Mouse (Mus musculus) hindbrain, embryonic 11.5 days (tissue): ENCODE data around the gene Myo10. TPM values are rescaled to one million over a fixed set of nuclear protein-coding genes. Genes with fewer than 3 reads are reported as not detected.

Source experiments
- ATAC-seq: fragments of 200-750 bp; cut with Nextera tagmentation; 2 replicates; pipeline ENCODE4 v1.8.0; 2017; ENCODE audit warnings: mild to moderate bottlenecking, moderate TSS enrichment, moderate library complexity; ENCODE audit not compliant: low FRiP score
- DNase-seq: peaks from one replicate; pipeline ENCODE4 v3.0.0-alpha.2; 2015; ENCODE audit warnings: low spot score
- H3K27ac ChIP-seq: fragments of 300-500 bp; sonication (generic); 2 replicates; pipeline ENCODE4 v1.5.1; 2014; ENCODE audit warnings: mild to moderate bottlenecking, low read depth, low read length
- H3K27me3 ChIP-seq: fragments of 300-500 bp; sonication (generic); 2 replicates; pipeline ENCODE4 v1.6.1; 2014; ENCODE audit warnings: mild to moderate bottlenecking, low read length, moderate library complexity, mixed read lengths; ENCODE audit not compliant: control insufficient read depth, insufficient read depth
- H3K36me3 ChIP-seq: fragments of 300-500 bp; sonication (generic); 2 replicates; pipeline ENCODE4 v1.6.1; 2014; ENCODE audit warnings: mild to moderate bottlenecking, low read length, moderate library complexity, mixed read lengths; ENCODE audit not compliant: control insufficient read depth, insufficient read depth
- H3K4me1 ChIP-seq: fragments of 300-500 bp; sonication (generic); replicated peaks from 2 replicates; pipeline ENCODE4 v1.6.1; 2014; ENCODE audit warnings: low read length, mixed read lengths; ENCODE audit not compliant: control insufficient read depth, insufficient read depth
- H3K4me2 ChIP-seq: fragments of 300-500 bp; sonication (generic); replicated peaks from 2 replicates; pipeline ENCODE4 v1.6.1; 2014; ENCODE audit warnings: mild to moderate bottlenecking, low read depth, low read length
- H3K4me3 ChIP-seq: fragments of 300-500 bp; sonication (generic); 2 replicates; pipeline ENCODE4 v1.5.1; 2014; ENCODE audit warnings: low read depth, low read length
- H3K9ac ChIP-seq: fragments of 300-500 bp; sonication (generic); 2 replicates; pipeline ENCODE4 v1.6.1; 2014; ENCODE audit warnings: low read depth, low read length
- H3K9me3 ChIP-seq: fragments of 300-500 bp; sonication (generic); 2 replicates; pipeline ENCODE4 v1.6.1; 2016; ENCODE audit warnings: low read length; ENCODE audit not compliant: control insufficient read depth
- WGBS: fragments of 180-500 bp; shearing (Covaris S2); extraction: QIAGEN DNeasy Blood & Tissue Kit; methylation state at CpG from one replicate; pipeline ENCODE4 v1.1.7; 2014; 5-methylcytosine and 5-hydroxymethylcytosine counted together
- polyA plus RNA-seq: library from polyadenylated mRNA; unstranded; fragments of >200 nt; fragmentation: Nextera tagmentation; extraction: Ambion mirVana; gene quantifications from 2 replicates; pipeline ENCODE4 v1.2.1, GENCODE M21; 2014

Gene Myo10
- 39.1 and 45.2 TPM in 2 replicates for polyA plus RNA-seq

DNA sequence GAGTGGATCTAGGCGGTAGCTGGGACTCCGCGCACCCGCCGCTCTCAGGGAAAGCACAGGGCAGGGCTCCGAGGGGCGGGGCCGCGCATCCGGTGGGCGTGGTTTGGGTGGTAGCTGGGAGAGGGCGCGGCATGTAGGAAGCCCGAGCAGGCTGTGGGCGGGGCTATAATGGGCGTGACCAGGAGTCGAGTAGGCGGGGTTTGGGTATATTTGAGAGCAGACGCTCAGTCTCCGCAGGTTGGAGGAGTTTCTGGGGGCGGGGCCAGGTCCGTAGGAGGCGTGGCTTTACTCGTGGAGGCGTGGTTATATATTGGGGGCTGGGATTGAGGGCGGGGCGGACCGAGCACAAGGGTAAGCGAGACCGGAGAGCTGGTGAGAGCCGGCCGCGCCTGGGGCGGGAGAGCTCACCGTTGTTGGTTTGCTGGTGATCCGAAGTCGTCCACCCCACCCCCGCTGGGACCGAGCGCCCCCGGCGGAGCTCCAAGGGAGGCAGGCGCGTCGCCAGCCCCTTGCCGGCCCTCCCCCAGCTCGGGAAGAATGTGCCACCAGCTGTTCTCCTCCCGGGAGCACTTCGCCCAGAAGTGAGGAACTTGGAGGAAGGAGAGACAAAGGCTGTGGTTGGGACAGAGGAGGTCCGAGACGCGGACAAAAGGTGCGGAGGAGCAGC, at the start of gene Myo10:
Myo10 (plus strand) TSS at position 326 of the 667 bp plus-strand sequence.
- peak; percentile 100 for DNase-seq
- peak within 1 kb of the TSS; percentile 88 for H3K4me3 ChIP-seq
- peak within 1 kb of the TSS; percentile 80 for H3K9ac ChIP-seq
- peak; percentile 97 for ATAC-seq
- H3K27me3 ChIP-seq: no peaks in the 10 kb centered on the region
- H3K4me2 ChIP-seq: peak within 1 kb of the TSS; percentile 87
- H3K4me1 ChIP-seq: 0 out of 2 replicates have a peak, but pooled peaks cover 2% of the 10 kb centered on the region
- H3K36me3 ChIP-seq: no peaks in the 10 kb centered on the region
- under 1% methylated on average over 53 of the region's 53 CpGs for WGBS
- H3K27ac ChIP-seq: peak within 1 kb of the TSS; percentile 75; the same call in 1 of the 2 replicates
- no peaks in the 10 kb centered on the region for H3K9me3 ChIP-seq

DNA sequence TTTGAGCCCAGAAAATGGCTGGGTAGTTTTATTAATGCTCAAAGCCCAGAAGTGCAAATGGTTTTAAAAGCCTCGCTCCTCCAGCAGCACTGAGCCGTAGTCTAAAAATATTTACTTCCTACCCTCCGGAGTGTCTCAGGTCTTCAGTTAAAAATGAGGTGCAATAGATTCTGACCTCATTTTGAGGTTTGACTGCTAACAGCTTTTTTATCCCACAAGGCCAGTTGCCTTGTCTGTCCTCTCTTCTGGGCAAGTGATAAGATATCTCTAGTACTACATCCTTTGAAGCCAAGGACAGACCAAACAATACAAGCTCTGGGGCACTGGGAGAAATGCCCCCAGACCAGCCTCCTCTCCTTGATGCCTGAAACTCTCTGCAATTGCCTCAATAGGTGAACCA, 49.2 kb upstream of the Myo10 start:
- no peaks in the 10 kb centered on the region for H3K36me3 ChIP-seq
- no peak for ATAC-seq
- WGBS: 82% methylated on average over 3 of the region's 3 CpGs

DNA sequence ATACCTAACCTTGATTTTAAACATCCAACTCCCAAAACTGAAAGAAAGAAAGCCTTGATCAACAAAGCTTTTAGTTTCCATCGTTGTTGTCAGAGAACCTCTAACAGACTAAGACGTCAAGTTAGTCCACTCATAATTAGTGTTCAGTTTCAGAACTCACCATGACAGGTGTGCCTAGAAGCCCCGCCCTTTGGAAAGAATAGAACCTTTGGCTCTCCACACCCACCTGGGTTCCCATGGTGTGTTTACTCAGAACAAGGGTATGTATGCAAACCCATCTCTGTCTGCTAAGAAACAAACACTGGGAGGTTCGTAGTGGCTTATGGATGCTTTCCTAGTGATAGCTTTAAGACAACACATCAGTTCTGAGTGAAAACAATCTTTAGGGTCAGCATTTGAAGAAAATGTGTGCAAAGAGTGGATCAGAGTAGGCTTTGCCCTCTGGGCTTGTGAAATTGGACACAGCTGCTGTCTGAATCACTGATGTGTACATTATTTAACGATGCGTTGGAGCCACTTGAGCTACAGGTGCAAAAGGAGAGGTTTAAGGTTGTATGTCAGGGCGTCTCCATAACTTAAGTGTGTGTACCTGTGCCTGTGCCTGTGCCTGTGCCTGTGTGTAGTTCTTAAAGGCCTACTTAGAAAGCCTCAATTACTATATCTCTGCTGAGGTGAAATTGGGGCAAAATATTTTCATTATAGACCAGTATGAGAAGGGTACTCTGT, 48.3 kb upstream of the Myo10 start:
- 87% methylated on average over 7 of the region's 7 CpGs for WGBS
- Histone ChIP-seq H3K36me3 (no peaks in the 10 kb centered on the region), H3K4me3 (no peak overlapping the region), H3K27ac (no peak overlapping the region), H3K4me2 (no peak overlapping the region), H3K27me3 (no peaks in the 10 kb centered on the region), H3K4me1 (no peaks in the 10 kb centered on the region), H3K9me3 (no peaks in the 10 kb centered on the region), H3K9ac (no peak overlapping the region)
- ATAC-seq: no peak
- DNase-seq: no peak

More for the DNA sequence above, 49.2 kb upstream of the Myo10 start:
- Histone ChIP-seq H3K27ac (no peak overlapping the region), H3K9me3 (no peaks in the 10 kb centered on the region), H3K4me2 (no peak overlapping the region), H3K9ac (no peak overlapping the region), H3K27me3 (no peaks in the 10 kb centered on the region), H3K4me1 (no peaks in the 10 kb centered on the region), H3K4me3 (no peak overlapping the region)
- DNase-seq: no peak

DNA sequence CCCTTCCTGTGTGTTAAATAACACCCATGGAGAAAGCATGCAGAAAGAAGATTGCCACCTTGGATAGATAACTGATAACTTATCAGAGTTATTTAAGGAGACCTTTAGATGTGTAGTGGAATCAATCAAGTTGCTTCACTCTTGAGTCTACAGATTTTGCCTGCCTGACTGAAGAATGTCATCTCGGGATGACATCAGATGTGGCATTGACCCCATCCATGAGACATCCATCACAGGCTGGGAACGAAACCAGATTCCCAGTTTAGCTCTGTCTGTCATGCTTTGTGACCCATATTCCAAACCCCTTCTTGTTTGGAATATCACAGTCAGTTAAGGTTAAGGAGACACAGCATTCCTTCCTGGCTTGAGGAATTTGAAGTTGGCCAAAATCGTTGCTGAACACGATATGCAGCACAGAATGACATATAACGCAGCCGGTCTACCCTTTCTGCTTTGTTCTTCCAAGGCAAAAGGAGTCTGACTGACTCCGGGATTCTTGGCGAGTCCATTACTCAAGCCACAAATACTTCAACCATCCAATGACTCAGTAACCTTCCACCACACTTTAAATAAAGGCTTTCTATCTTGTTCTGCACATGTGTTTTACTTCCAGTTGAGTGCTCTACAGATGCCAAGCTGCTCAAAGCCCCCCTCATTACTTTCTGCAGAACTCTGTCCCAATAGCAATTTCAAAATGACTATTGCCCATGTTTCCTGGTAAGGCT, 44.8 kb upstream of the Myo10 start:
- WGBS: 90% methylated on average over 8 of the region's 8 CpGs
- ATAC-seq: no peak
- H3K27ac ChIP-seq: no peak overlapping the region

DNA sequence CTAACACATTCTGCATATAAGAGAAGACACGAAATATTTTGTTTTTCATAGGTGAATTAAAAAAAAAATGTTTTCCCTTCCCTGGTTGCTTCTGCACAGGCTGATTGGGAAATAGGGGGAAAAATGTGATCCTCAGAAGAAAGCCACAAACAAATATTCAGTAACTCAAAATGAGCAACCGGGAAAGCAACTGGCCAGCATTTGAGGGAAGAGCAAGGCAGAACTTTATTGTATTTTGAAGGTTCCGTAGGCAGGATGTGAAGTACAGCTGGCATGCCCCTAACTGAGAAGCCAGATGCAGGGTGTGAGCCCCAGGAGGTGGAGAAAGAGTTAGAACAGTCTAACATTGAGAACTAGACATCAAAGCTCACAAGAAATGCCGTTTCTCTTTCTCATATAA, 44.0 kb upstream of the Myo10 start:
- H3K4me1 ChIP-seq: 0 out of 2 replicates have a peak, but pooled peaks cover 3% of the 10 kb centered on the region
- no peak overlapping the region for H3K27ac ChIP-seq
- DNase-seq (no peak), ATAC-seq (no peak)
- H3K9me3 ChIP-seq: no peaks in the 10 kb centered on the region
- no peaks in the 10 kb centered on the region for H3K27me3 ChIP-seq
- H3K36me3 ChIP-seq: no peaks in the 10 kb centered on the region
- no peak overlapping the region for H3K4me2 ChIP-seq
- H3K4me3 ChIP-seq: no peak overlapping the region
- no peak overlapping the region for H3K9ac ChIP-seq
- WGBS: 80% methylated on average over 4 of the region's 4 CpGs

More for the DNA sequence above, 44.8 kb upstream of the Myo10 start:
- no peaks in the 10 kb centered on the region for H3K27me3 ChIP-seq
- no peaks in the 10 kb centered on the region for H3K9me3 ChIP-seq
- DNase-seq: no peak
- no peak overlapping the region for H3K9ac ChIP-seq
- H3K4me3 ChIP-seq: no peak overlapping the region
- H3K4me2 ChIP-seq: no peak overlapping the region
- no peaks in the 10 kb centered on the region for H3K36me3 ChIP-seq
- H3K4me1 ChIP-seq: 0 out of 2 replicates have a peak, but pooled peaks cover 3% of the 10 kb centered on the region

DNA sequence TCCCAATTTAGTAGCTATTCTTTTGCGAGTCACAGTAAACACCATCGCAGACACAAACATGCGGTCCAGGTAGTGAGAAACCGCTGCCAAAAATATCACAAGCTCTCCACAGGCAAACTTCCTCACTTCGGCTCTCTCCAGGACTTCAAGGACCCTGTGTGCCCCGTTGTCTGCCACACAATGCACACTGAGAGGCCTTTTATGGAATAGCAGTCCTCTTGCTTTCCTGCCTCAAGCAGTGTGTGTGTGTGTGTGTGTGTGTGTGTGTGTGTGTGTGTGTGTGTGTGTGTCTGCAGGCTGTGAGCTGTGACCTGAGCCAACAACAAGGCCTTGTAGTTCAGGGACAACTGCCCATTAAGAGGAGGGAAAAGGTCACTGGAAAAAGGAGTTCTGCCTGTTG, 41.6 kb upstream of the Myo10 start:
- Histone ChIP-seq H3K4me3 (no peak overlapping the region), H3K9me3 (no peaks in the 10 kb centered on the region), H3K27me3 (no peaks in the 10 kb centered on the region), H3K4me1 (0 out of 2 replicates have a peak, but pooled peaks cover 3% of the 10 kb centered on the region), H3K4me2 (no peak overlapping the region), H3K36me3 (no peaks in the 10 kb centered on the region), H3K27ac (no peak overlapping the region), H3K9ac (no peak overlapping the region)
- peak; percentile 26 for DNase-seq
- 52% methylated on average over 6 of the region's 6 CpGs for WGBS
- ATAC-seq: no peak

DNA sequence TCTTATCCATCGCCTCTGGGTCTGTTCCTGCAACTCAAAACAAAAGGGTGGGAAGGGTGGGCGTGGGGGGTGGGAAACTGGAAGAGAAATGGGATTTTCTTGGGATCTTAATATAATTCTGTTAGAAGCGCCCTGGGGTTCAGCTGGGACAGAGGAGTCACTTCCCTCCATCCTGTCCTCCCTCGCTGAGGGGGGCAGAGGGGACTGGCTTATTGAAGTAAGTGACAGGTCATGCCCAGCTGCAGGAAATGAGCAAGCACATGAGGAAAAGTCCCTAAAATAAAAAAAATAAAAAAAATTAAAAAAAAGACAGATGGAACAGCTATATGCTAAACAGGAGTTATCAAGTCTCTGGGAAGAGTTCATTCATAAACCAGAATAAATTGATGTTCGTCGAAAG, 40.3 kb upstream of the Myo10 start:
- DNase-seq (no peak), ATAC-seq (no peak)
- no peak overlapping the region for H3K4me3 ChIP-seq
- no peak overlapping the region for H3K4me2 ChIP-seq
- H3K27ac ChIP-seq: no peak overlapping the region
- H3K9me3 ChIP-seq: no peaks in the 10 kb centered on the region
- H3K4me1 ChIP-seq: 0 out of 2 replicates have a peak, but pooled peaks cover 3% of the 10 kb centered on the region
- no peaks in the 10 kb centered on the region for H3K27me3 ChIP-seq
- H3K9ac ChIP-seq: no peak overlapping the region
- H3K36me3 ChIP-seq: no peaks in the 10 kb centered on the region
- WGBS: 62% methylated on average over 6 of the region's 6 CpGs

DNA sequence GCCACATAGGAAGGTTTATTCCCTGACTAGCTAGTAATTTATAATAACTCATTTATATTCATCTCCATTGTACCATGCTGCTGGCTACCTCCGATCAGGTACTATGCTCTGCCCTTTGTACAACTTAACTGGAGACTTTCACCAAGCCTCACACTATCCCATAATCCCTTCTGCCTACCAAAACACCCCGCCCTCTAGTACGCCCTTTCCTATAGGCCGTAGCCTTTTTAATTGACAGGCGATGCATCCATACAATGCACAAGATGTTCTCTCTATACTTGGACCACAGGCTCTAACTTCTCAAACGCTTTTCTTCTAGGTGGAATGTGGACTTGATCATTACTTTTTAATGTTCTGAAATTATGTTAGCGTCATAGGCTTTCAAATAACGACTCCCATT, 39.0 kb upstream of the Myo10 start:
- Histone ChIP-seq H3K4me3 (no peak overlapping the region), H3K4me1 (0 out of 2 replicates have a peak, but pooled peaks cover 3% of the 10 kb centered on the region), H3K4me2 (no peak overlapping the region), H3K27ac (no peak overlapping the region), H3K27me3 (no peaks in the 10 kb centered on the region), H3K36me3 (no peaks in the 10 kb centered on the region), H3K9me3 (no peaks in the 10 kb centered on the region), H3K9ac (no peak overlapping the region)
- ATAC-seq (no peak), DNase-seq (no peak)
- WGBS: 89% methylated on average over 8 of the region's 8 CpGs
